Mouse (Mus musculus) lung, postnatal 4 days (tissue): ENCODE results near the gene Skap2.

Experiments used
- DNase-seq, 2 experiments: peaks; one replicate each; pipeline ENCODE4 v3.0.0; 2021

Skap2 gene

DNA sequence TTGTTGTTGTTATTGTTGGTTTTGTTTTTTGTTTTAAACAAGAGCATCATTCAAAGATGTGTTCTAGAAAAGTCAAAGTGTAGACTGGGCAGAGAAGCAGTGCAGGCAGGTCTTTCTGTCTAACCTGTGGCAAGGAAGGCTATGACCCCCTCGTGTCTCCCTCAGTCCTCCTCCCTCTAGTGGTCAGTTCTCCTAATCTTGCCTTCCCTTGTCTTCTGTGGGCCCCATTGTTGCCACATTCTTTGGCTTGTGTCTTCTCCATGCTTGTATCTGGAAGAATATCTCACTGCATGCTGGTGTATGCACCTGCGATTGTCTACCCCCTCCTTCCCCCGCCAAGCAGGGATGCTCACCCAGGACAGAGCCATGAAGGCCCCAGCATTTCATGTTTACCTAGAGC lies 174.2 kb downstream of the Skap2 start:
- DNase-seq, result no peak

DNA sequence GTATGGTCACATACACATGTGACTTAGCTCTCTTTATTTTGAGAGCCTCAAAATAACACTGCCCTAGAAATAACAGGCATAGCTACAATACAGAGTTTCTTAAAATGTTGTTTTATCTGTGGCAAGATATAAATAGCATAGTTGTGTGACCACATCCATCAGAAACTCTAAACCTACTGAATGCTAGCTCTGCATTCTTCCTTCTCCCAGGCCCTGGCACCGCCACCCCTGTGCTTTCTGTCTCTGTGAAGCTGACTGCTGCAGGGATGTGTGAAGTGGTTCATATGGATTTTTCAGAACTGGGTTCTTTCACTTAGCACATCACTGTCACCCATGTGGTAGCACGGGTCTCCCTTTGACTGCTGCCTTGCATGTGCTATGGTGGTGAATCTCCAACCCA lies 179.0 kb downstream of the Skap2 start:
- no peak for DNase-seq

GRCm38 (mm10) chr6:51825621-51826021 lies 186.7 kb downstream of the Skap2 start:
- no peak for DNase-seq

DNA sequence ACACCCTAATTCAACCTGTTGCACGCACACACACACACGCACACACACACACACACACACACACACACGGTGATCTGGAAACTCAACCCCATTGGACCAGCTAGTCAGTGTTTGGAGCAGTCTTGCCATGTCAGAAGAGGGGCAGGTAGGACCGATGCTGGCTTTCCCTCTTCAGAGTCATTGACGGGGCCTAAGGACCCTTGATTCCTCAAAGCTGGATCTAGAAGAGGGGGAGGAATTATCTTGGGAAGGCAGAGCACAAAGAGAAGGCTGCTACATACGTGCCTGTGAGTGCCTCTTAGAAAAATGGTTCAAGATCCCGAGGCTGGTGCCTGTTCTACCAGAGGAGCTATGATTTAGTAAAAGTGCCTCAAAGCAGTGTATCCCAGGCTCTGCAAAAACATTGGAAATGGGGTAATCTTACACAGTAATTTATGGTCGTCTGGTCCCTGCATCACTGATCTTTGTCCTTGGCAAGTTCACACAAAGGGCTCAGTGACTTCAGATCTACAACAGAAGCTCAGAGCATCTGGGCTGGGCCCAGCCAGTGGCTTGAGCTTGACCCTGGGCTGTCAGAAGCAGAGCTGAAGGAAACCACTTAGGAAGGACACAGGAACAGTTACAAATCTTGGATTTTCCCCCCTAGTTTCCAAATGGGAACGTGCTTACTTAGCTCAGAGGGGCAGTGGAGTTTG lies 188.1 kb downstream of the Skap2 start:
- no peak for DNase-seq

GRCm38 (mm10) chr6:51822049-51822448 lies 190.3 kb downstream of the Skap2 start:
- no peak for DNase-seq

- DNase-seq, result no peak
These were observed 191.5 kb downstream of the Skap2 start for GRCm38 (mm10) chr6:51820853-51821252.

GRCm38 (mm10) chr6:51816892-51817621 lies 195.3 kb downstream of the Skap2 start:
- DNase-seq, result no peak

GRCm38 (mm10) chr6:51810906-51811305 lies 201.4 kb downstream of the Skap2 start:
- no peak for DNase-seq

DNA sequence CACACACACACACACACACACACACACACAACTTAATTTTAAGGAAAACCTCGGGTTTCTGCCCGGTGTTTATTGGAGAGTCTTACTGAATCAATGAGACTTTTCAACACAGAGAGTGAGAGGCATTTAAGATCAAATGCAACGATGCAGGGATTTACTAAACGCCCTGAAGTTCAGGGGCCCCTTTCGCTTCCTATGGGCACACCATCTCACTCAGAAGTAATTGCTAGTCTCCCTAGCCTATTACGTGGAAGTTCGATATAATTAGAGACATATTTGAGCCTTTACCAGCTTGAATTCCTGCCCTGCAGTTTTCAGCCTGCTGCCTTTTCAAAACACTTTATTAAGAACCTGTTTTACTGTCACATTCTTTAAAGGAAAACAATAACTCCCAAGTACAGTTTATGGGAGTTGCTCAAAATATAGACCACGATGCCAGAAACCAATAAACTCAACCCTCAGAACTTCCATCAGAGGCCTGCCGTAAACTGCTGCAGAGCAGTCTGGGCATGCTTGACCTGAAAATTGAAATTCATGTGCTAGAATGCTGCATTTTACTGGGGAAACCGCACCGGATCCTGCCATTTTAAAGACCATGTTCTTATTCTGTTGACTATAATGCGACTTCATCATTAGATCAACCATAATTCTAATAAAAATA lies 203.1 kb downstream of the Skap2 start:
- DNase-seq, result no peak

DNA sequence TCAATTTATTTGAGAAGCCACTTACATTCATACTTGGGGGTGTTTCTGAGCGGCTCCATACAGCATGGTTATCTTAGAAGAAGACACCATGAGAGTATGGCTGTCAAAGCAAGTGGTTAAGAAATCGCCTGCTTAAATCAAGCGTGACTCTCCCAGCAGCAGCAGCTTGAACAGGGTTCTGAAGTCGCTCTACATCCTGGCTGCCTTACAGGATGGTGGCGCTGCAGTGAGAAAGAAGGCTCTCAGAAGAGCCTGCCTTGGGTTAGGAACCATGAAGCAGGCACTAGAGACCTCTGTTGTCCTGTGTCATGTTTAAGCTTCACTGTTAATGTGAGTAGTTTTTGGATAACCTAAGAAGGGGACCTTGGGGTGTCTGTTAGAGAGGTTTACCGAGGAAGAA lies 204.3 kb downstream of the Skap2 start:
- no peak for DNase-seq
